Mouse (Mus musculus): ENCODE data around the gene Spred1. TPM values are rescaled to one million over a fixed set of nuclear protein-coding genes. Genes with fewer than 3 reads are reported as not detected.

The Spred1 gene
- polyA plus RNA-seq, 1 experiment from 2014 or later: 13.1 TPM

GRCm38 (mm10) chr2:117146026-117146425 lies 24.9 kb downstream of the Spred1 start:
- Histone ChIP-seq H3K9me3 (no peaks in the 10 kb centered on the region), H3K4me2 (replicated peaks) (no peak overlapping the region), H3K4me1 (peaks cover 11% of the 10 kb centered on the region), H3K36me3 (no peaks in the 10 kb centered on the region), H3K4me3 (no peak overlapping the region), H3K27me3 (no peaks in the 10 kb centered on the region), H3K27ac (replicated peaks) (no peak overlapping the region), H3K9ac (replicated peaks) (no peak overlapping the region)
- 95% methylated on average over 2 of the region's 2 CpGs for WGBS
- ATAC-seq (replicated peaks): no peak

GRCm38 (mm10) chr2:117146617-117147016 lies 25.4 kb downstream of the Spred1 start:
- no peak for ATAC-seq (replicated peaks)
- 92% methylated on average over 3 of the region's 3 CpGs for WGBS

GRCm38 (mm10) chr2:117152161-117152560 lies 31.0 kb downstream of the Spred1 start:
- H3K27me3 ChIP-seq: no peaks in the 10 kb centered on the region
- H3K4me1 ChIP-seq: peaks cover 5% of the 10 kb centered on the region
- no peak overlapping the region for H3K4me3 ChIP-seq
- H3K27ac ChIP-seq (replicated peaks): no peak overlapping the region
- H3K9me3 ChIP-seq: no peaks in the 10 kb centered on the region
- no peak overlapping the region for H3K4me2 ChIP-seq (replicated peaks)
- ATAC-seq (replicated peaks): no peak
- H3K9ac ChIP-seq (replicated peaks): no peak overlapping the region
- no peaks in the 10 kb centered on the region for H3K36me3 ChIP-seq

More at GRCm38 (mm10) chr2:117146617-117147016, 25.4 kb downstream of the Spred1 start:
- H3K4me1 ChIP-seq: peaks cover 5% of the 10 kb centered on the region
- no peak overlapping the region for H3K9ac ChIP-seq (replicated peaks)
- H3K27ac ChIP-seq (replicated peaks): no peak overlapping the region
- no peaks in the 10 kb centered on the region for H3K9me3 ChIP-seq
- no peaks in the 10 kb centered on the region for H3K36me3 ChIP-seq
- H3K4me3 ChIP-seq: no peak overlapping the region
- H3K4me2 ChIP-seq (replicated peaks): no peak overlapping the region
- H3K27me3 ChIP-seq: no peaks in the 10 kb centered on the region

GRCm38 (mm10) chr2:117168379-117168778 lies 47.2 kb downstream of the Spred1 start:
- Histone ChIP-seq H3K4me1 (no peaks in the 10 kb centered on the region), H3K36me3 (peaks cover 11% of the 10 kb centered on the region), H3K27me3 (no peaks in the 10 kb centered on the region), H3K4me3 (no peak overlapping the region), H3K4me2 (replicated peaks) (no peak overlapping the region), H3K9me3 (no peaks in the 10 kb centered on the region), H3K9ac (replicated peaks) (no peak overlapping the region), H3K27ac (replicated peaks) (no peak overlapping the region)
- ATAC-seq (replicated peaks): no peak
- WGBS: 91% methylated on average over 2 of the region's 2 CpGs

GRCm38 (mm10) chr2:117169037-117169436 lies 47.9 kb downstream of the Spred1 start:
- no peak overlapping the region for H3K27ac ChIP-seq (replicated peaks)
- WGBS: 70% methylated on average over 3 of the region's 3 CpGs
- ATAC-seq (replicated peaks): no peak

GRCm38 (mm10) chr2:117172981-117173380 lies 51.8 kb downstream of the Spred1 start:
- no peaks in the 10 kb centered on the region for H3K9me3 ChIP-seq
- no peaks in the 10 kb centered on the region for H3K27me3 ChIP-seq
- H3K36me3 ChIP-seq: peaks cover 13% of the 10 kb centered on the region
- H3K4me1 ChIP-seq: no peaks in the 10 kb centered on the region
- no peak for ATAC-seq (replicated peaks)
- no peak overlapping the region for H3K4me3 ChIP-seq
- H3K27ac ChIP-seq (replicated peaks): no peak overlapping the region
- no peak overlapping the region for H3K9ac ChIP-seq (replicated peaks)
- H3K4me2 ChIP-seq (replicated peaks): no peak overlapping the region
- WGBS: 81% methylated on average over 4 of the region's 4 CpGs

More at GRCm38 (mm10) chr2:117169037-117169436, 47.9 kb downstream of the Spred1 start:
- H3K4me3 ChIP-seq: no peak overlapping the region
- peaks cover 11% of the 10 kb centered on the region for H3K36me3 ChIP-seq
- H3K4me1 ChIP-seq: no peaks in the 10 kb centered on the region
- H3K27me3 ChIP-seq: no peaks in the 10 kb centered on the region
- no peak overlapping the region for H3K9ac ChIP-seq (replicated peaks)
- H3K9me3 ChIP-seq: no peaks in the 10 kb centered on the region
- no peak overlapping the region for H3K4me2 ChIP-seq (replicated peaks)

GRCm38 (mm10) chr2:117176066-117176465 lies 54.9 kb downstream of the Spred1 start:
- Histone ChIP-seq H3K4me3 (no peak overlapping the region), H3K4me2 (replicated peaks) (no peak overlapping the region), H3K36me3 (peaks cover 16% of the 10 kb centered on the region), H3K9ac (replicated peaks) (no peak overlapping the region), H3K9me3 (no peaks in the 10 kb centered on the region), H3K4me1 (no peaks in the 10 kb centered on the region), H3K27me3 (no peaks in the 10 kb centered on the region), H3K27ac (replicated peaks) (no peak overlapping the region)
- 93% methylated on average over 4 of the region's 4 CpGs for WGBS
- no peak for ATAC-seq (replicated peaks)

- Histone ChIP-seq H3K36me3 (peaks cover 13% of the 10 kb centered on the region), H3K4me3 (no peak overlapping the region), H3K9ac (replicated peaks) (no peak overlapping the region), H3K4me1 (no peaks in the 10 kb centered on the region), H3K4me2 (replicated peaks) (no peak overlapping the region), H3K27me3 (no peaks in the 10 kb centered on the region), H3K27ac (replicated peaks) (no peak overlapping the region), H3K9me3 (no peaks in the 10 kb centered on the region)
- ATAC-seq (replicated peaks): no peak
- 54% methylated on average over 4 of the region's 4 CpGs for WGBS
These were observed 55.8 kb downstream of the Spred1 start for GRCm38 (mm10) chr2:117176937-117177336.

- peaks cover 19% of the 10 kb centered on the region; the same call in 1 of the 2 replicates for H3K36me3 ChIP-seq
- H3K27ac ChIP-seq (replicated peaks): no peak overlapping the region
- H3K27me3 ChIP-seq: no peaks in the 10 kb centered on the region
- no peak overlapping the region for H3K4me2 ChIP-seq (replicated peaks)
- H3K4me3 ChIP-seq: no peak overlapping the region
- WGBS: 30% methylated on average over 7 of the region's 7 CpGs
- no peaks in the 10 kb centered on the region for H3K4me1 ChIP-seq
- H3K9me3 ChIP-seq: no peaks in the 10 kb centered on the region
- peak; percentile 91 for ATAC-seq (replicated peaks)
- H3K9ac ChIP-seq (replicated peaks): no peak overlapping the region
These were observed 59.2 kb downstream of the Spred1 start for GRCm38 (mm10) chr2:117180250-117180885.

GRCm38 (mm10) chr2:117185587-117185986 lies 64.4 kb downstream of the Spred1 start:
- Histone ChIP-seq H3K4me1 (no peaks in the 10 kb centered on the region), H3K9me3 (no peaks in the 10 kb centered on the region), H3K36me3 (peaks cover 11% of the 10 kb centered on the region; the same call in 1 of the 2 replicates), H3K27ac (replicated peaks) (no peak overlapping the region), H3K4me3 (no peak overlapping the region), H3K4me2 (replicated peaks) (no peak overlapping the region), H3K9ac (replicated peaks) (no peak overlapping the region), H3K27me3 (no peaks in the 10 kb centered on the region)
- 62% methylated on average over 4 of the region's 4 CpGs for WGBS
- ATAC-seq (replicated peaks): no peak

GRCm38 (mm10) chr2:117190915-117191314 lies 69.7 kb downstream of the Spred1 start:
- H3K27me3 ChIP-seq: no peaks in the 10 kb centered on the region
- no peak for ATAC-seq (replicated peaks)
- no peaks in the 10 kb centered on the region for H3K36me3 ChIP-seq
- H3K9me3 ChIP-seq: no peaks in the 10 kb centered on the region
- H3K9ac ChIP-seq (replicated peaks): no peak overlapping the region
- H3K4me1 ChIP-seq: no peaks in the 10 kb centered on the region
- no peak overlapping the region for H3K4me3 ChIP-seq
- no peak overlapping the region for H3K27ac ChIP-seq (replicated peaks)
- no peak overlapping the region for H3K4me2 ChIP-seq (replicated peaks)

- Histone ChIP-seq H3K4me2 (replicated peaks) (no peak overlapping the region), H3K9me3 (no peaks in the 10 kb centered on the region), H3K9ac (replicated peaks) (no peak overlapping the region), H3K36me3 (no peaks in the 10 kb centered on the region), H3K27ac (replicated peaks) (no peak overlapping the region), H3K4me3 (no peak overlapping the region), H3K4me1 (no peaks in the 10 kb centered on the region), H3K27me3 (no peaks in the 10 kb centered on the region)
- no peak for ATAC-seq (replicated peaks)
These were observed 73.1 kb downstream of the Spred1 start for GRCm38 (mm10) chr2:117194309-117194708.

GRCm38 (mm10) chr2:117195151-117195550 lies 74.0 kb downstream of the Spred1 start:
- Histone ChIP-seq H3K36me3 (no peaks in the 10 kb centered on the region), H3K4me1 (no peaks in the 10 kb centered on the region), H3K27ac (replicated peaks) (no peak overlapping the region), H3K9me3 (no peaks in the 10 kb centered on the region), H3K9ac (replicated peaks) (no peak overlapping the region), H3K4me2 (replicated peaks) (no peak overlapping the region), H3K27me3 (no peaks in the 10 kb centered on the region), H3K4me3 (no peak overlapping the region)
- no peak for ATAC-seq (replicated peaks)
- 26% methylated on average over 2 of the region's 2 CpGs for WGBS

Measured in forebrain, embryonic 15.5 days (tissue).